Mouse (Mus musculus) gastrocnemius, postnatal 4 days (tissue): ENCODE results near the gene H2al2a. TPM values are rescaled to one million over a fixed set of nuclear protein-coding genes. Genes with fewer than 3 reads are reported as not detected.
"Not testable (repeated sequence)": the region's sequence is repeated elsewhere in the genome, so short reads cannot be mapped to it uniquely, and the experiment has no call there.

Experiments used
- DNase-seq, 2 experiments: peaks; one replicate each; pipeline ENCODE4 v3.0.0; 2021 to 2022; ENCODE audit warnings: low spot score in 2 of 2, mixed read lengths in 2 of 2
- total RNA-seq, 2 experiments: library from RNA; stranded (reverse); gene quantifications; 2 replicates each; pipeline ENCODE4 v1.2.3; 2021

The H2al2a gene
- total RNA-seq, 2 experiments from 2014 or later = not detected

GRCm38 (mm10) chr2:18028140-18029021 lies 31.6 kb upstream of the H2al2a start:
- DNase-seq = peak; percentile 90 to 94

- peak; percentile 92 for DNase-seq
Measured at GRCm38 (mm10) chr2:18027448-18028139, 30.8 kb upstream of the H2al2a start.

GRCm38 (mm10) chr2:18026116-18026947 lies 29.6 kb upstream of the H2al2a start:
- DNase-seq = peak; percentile 63 to 74

GRCm38 (mm10) chr2:18025781-18026115 lies 29.0 kb upstream of the H2al2a start:
- DNase-seq = no peak

- no peak for DNase-seq
Measured at GRCm38 (mm10) chr2:18025116-18025515, 28.4 kb upstream of the H2al2a start.

GRCm38 (mm10) chr2:18022886-18023285 lies 26.1 kb upstream of the H2al2a start:
- DNase-seq = no peak

GRCm38 (mm10) chr2:18019122-18019521 lies 22.4 kb upstream of the H2al2a start:
- DNase-seq = no peak

DNA sequence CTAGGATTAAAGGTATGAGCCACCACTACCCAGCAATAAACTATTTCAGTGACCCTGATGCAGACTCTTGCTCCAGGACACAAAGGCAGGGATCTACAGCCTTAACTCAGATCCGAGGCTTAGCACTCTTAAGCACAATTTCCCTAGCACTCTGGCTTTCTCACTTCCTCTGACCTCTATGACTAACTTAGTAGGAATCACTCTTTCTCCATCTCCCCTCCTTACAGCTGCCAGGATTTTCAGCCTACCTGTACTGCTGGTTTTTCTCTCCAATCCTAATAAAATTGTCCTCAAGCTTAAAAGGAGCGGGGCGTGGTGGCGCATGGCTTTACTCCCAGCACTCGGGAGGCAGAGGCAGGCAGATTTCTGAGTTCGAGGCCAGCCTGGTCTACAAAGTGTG lies 20.6 kb upstream of the H2al2a start:
- no peak for DNase-seq

DNA sequence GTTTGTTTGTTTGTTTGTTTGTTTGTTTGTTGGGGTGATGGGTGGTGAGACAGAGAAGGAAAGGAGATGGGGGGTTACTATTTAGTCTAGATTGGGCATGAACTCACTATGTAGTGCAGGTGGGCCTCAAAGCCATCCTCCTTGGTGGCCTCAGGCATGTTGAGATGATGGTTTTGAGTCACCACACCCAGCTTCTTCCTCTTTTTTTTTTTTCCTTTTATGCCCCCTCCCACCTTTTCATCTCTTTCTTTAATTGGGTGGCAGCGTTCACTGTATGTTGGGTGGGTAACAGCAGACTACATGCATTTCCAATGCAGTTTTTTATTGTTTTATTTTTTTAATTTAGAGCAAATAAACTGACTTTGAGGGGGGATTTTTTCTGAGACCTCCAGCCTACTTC lies 19.9 kb upstream of the H2al2a start:
- no peak for DNase-seq

GRCm38 (mm10) chr2:18015581-18015980 lies 18.8 kb upstream of the H2al2a start:
- no peak for DNase-seq

GRCm38 (mm10) chr2:18012866-18013265 lies 16.1 kb upstream of the H2al2a start:
- DNase-seq = no peak

DNA sequence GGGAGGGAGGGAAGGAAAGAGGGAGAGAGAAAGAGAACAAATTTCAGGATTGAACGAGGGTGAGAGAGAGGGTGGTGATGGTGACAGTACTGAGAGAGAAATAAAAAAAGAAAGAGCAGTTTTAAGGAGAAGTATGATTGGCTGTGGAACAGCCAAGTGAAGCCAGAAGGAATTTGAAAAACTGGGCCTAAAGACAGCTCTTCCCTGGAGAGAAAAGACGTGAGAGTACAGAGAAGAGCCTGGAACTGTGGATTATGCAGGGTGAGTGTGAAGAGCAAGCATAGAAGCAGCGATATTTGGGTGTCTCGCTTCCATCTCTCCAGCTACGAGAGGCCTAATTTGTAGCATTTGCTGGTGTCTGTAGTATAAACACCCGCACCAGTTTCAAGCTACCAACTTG lies 14.5 kb upstream of the H2al2a start:
- DNase-seq = no peak

DNA sequence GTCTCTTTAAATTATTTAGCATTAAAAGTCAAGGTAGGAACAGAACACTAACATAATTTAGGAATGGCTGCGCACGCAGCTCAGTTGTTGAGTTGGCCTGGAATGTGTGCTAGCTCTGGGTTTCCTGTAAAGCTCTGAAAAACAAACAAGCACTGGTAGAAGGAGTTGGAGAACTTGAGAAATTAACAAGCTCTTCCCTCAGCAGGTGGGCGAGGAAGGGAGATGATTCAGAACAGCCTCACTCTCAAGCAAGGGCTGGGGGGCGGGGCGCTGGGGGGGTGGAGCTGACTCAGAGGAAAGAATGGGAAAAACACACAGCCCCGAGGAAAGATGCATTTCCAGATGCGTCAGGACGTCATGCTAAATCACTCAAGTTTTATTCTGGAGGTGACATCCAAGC lies 8.4 kb upstream of the H2al2a start:
- DNase-seq = no peak

- DNase-seq = no peak
Measured at GRCm38 (mm10) chr2:18004286-18004685, 7.5 kb upstream of the H2al2a start.

GRCm38 (mm10) chr2:18002306-18002705 lies 5.5 kb upstream of the H2al2a start:
- DNase-seq = no peak

DNA sequence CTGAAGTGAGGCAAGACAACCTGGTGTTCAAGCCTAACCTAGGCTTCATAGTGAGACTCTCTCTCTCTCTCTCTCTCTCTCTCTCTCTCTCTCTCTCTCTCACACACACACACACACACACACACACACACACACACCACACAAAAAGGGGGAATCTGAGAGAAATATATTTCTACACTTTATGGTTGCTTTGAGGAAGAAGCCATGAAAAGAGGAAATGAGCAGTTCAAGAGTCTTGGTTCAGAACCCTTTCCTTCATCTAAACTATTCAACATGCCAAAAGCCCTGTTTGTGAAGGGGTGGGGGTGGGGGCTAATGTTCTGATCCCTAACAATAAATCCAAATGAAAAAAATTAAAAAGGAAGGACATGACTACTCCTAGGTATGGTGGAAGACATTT lies 7.2 kb downstream of the H2al2a start:
- DNase-seq = no peak

DNA sequence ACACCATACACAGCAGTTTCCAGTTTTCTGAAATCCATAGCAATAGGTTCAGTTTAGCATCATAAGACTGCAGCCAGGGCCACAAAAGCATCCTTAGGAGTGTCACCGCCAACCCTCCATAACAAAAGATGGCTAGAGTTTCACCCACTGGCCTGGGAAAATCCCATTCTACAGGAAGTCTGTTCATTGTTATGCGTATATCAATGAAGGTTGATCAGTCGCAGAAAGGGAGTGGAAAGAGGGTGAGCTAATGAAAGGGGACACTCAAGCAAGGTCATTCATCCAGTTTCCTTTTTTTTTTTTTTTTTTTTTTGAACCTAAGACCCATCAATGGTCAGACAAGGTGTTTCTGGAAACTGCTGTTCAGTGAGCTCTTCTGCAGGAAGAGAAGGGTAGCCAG lies 7.6 kb downstream of the H2al2a start:
- DNase-seq = no peak

GRCm38 (mm10) chr2:17986694-17987093 lies 10.1 kb downstream of the H2al2a start:
- DNase-seq = no peak

DNA sequence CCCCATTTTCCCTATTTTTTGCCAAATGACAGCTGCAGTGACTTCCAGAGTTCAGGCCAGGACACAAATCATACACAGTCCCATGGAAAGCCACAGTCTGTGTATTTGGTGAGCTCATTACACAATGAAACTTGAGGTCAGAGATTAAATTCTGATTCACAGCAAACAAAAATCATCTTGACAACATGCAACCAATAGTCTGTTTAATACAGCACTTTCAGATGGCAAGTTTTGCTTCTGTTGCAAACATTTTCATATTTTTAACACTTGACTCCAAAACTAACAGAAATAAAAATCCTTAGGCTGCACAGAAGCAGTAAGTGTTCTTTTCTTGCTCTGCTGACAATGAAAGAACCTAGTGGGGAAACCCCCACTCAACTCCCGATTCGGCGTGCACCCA lies 12.0 kb downstream of the H2al2a start:
- DNase-seq = no peak

DNA sequence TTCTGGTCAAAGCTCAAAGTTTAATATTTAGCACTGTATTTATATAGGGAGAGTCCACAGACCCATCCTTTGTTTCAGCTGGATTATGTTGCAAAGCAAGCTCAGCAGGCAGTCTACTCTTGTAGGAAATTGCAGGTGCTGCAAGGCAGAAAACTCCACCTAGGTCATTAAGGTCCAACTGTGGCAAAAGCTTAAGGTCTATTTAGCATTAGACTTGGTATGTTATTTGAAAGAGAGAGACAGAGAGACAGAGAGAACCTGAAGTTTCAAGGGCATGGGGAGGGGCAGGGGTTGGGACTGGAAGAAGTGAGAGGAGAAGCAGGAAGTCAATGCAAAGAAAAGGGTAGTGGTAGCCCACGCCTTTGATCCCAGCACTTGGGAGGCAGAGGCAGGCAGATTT lies 14.0 kb downstream of the H2al2a start:
- no peak for DNase-seq

DNA sequence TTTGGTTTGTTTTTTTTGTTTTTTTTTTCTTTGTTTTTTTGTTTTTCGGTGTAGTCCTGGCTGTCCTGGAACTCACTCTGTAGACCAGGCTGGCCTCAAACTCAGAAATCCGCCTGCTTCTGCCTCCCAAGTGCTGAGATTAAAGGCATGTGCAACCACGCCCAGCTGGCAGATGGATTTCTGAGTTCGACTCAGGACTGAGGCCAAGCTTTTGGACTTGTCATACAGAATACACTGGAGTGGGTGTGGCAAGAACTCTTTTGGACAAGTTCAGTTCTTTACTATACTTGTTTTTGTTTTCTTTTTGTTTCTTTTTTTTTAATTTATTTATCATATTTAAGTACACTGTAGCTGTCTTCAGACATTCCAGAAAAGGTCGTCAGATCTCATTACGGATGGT lies 18.1 kb downstream of the H2al2a start:
- no peak for DNase-seq

- not testable (repeated sequence) for DNase-seq
Measured at GRCm38 (mm10) chr2:17978251-17978650, 18.5 kb downstream of the H2al2a start.
